Mouse (Mus musculus): ENCODE data around the gene Ahnak. TPM values are rescaled to one million over a fixed set of nuclear protein-coding genes. Genes with fewer than 3 reads are reported as not detected.
A peak's percentile ranks its signal among the peaks of the same experiment; 100 is the strongest.
"Not testable (repeated sequence)": the region's sequence is repeated elsewhere in the genome, so short reads cannot be mapped to it uniquely, and the experiment has no call there.

Gene Ahnak
- total RNA-seq, 2 experiments from 2014 or later, result 194 to 197 TPM

GRCm38 (mm10) chr19:8966590-8967372 lies 22.3 kb upstream of the Ahnak start, which contains the start of gene Eef1g:
Gene Eef1g, plus strand, starts transcription at chr19:8967041.
- intact Hi-C loops (cut with DNase I; ENCODE audit: low total_unique reads), result no loop called here
- DNase-seq, result peak; percentile 99

DNA sequence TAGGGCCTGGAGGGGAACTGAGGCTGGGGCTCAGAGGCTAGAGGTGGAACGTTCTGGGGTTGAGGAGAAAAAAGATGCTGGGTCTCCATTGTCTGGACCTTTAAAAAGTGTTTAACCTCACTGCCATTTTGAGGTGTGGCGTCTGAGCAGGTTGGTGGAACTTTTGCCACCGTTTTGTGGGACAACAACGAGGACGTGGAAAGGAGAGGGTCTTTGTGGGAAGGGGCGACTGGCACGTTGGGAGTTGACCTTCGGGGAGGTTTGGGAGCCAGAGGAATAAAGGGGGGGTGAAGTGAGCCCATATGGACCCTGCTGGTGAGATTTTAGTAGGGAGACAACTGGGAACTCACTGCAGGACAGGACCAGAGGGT lies 21.7 kb upstream of the Ahnak start:
- intact Hi-C loops (cut with DNase I; ENCODE audit: low total_unique reads), result no loop called here
- no peak for DNase-seq

DNA sequence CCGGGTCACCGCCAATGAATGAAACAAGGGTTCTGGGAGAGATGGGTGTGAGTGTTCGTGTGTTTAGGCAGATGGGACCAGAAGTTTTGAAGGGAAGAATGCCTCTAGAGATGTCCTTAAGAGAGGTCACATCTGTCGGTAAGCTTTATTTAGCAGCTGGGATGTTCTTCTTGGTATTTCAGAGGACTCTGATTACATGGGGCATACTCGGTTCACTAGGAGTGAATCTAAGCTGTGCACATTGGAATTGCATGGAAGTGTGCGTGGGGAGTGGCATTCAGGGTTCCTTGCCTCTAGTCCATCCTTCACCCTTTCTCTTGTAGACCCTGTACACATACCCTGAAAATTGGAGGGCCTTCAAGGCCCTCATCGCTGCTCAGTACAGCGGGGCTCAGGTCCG lies 21.2 kb upstream of the Ahnak start:
- intact Hi-C loops (cut with DNase I; ENCODE audit: low total_unique reads), result no loop called here
- no peak for DNase-seq

DNA sequence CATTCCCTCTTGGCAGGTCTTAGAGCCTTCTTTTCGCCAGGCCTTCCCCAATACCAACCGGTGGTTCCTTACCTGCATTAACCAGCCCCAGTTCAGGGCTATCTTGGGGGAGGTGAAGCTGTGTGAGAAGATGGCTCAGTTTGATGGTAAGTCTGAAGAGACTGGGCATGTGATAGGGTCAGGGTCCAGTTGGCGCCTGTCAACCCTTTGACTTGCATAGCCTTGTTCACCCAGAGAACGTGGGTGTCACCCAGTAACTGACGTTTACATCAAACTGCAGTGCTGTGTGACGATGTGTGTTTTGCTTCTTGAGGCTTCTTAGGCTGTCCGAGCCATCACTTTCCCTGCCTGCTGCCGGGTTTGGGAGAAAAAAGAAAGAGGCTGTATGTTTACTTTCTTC lies 16.6 kb upstream of the Ahnak start:
- intact Hi-C loops (cut with DNase I; ENCODE audit: low total_unique reads); DNase-seq: not testable (repeated sequence)

DNA sequence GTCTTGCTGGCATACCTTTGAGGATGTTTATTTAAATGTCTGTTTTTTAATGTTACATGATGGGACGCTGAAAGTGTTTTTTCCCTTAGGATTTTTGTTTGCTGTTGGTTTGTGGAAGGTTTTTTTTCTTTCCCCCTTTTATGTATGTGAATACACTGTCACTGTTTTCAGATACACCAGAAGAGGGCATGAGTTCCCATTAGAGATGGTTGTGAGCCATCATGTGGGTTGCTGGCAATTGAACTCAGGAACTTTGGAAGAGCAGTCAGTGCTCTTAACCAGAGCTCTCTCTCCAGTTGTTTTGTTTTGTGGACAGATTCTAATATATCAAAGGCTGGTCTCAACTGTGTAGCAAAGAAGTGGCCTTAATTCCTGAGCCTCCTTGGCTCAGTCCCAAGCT lies 14.4 kb upstream of the Ahnak start:
- DNase-seq, result no peak
- intact Hi-C loops (cut with DNase I; ENCODE audit: low total_unique reads), result loop anchor here (5.0 kb wide), 1 partner anchor 108 kb away; no protein-coding TSS in a partner anchor

GRCm38 (mm10) chr19:8975491-8975890 lies 13.6 kb upstream of the Ahnak start:
- intact Hi-C loops (cut with DNase I; ENCODE audit: low total_unique reads), result loop anchor here (5.0 kb wide), 1 partner anchor 107 kb away; no protein-coding TSS in a partner anchor
- no peak for DNase-seq

GRCm38 (mm10) chr19:8976535-8976934 lies 12.5 kb upstream of the Ahnak start:
- peak; percentile 63 for DNase-seq
- intact Hi-C loops (cut with DNase I; ENCODE audit: low total_unique reads), result loop anchor here (5.0 kb wide), 1 partner anchor 106 kb away; no protein-coding TSS in a partner anchor

DNA sequence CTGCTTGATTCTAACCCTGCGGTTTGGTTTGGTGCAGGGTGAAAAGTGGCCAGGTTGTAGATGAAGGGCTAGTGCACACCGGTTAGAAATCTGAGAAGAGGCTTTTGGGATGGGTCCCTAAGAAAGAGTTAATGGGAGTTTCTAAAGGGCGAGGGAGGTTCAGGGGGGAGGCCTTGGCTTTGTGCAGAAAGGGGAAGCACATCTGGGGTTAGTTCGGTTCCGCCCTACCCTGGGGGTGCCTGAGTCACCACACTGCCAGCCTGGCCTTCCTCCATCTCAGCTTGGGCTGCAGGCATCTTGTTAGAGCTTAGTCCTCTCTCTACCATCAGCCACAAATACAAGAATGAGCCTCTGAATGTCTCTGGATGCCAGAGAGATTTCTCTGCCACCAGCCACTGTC lies 8.3 kb upstream of the Ahnak start:
- peak; percentile 57 for DNase-seq
- intact Hi-C loops (cut with DNase I; ENCODE audit: low total_unique reads), result no loop called here

DNA sequence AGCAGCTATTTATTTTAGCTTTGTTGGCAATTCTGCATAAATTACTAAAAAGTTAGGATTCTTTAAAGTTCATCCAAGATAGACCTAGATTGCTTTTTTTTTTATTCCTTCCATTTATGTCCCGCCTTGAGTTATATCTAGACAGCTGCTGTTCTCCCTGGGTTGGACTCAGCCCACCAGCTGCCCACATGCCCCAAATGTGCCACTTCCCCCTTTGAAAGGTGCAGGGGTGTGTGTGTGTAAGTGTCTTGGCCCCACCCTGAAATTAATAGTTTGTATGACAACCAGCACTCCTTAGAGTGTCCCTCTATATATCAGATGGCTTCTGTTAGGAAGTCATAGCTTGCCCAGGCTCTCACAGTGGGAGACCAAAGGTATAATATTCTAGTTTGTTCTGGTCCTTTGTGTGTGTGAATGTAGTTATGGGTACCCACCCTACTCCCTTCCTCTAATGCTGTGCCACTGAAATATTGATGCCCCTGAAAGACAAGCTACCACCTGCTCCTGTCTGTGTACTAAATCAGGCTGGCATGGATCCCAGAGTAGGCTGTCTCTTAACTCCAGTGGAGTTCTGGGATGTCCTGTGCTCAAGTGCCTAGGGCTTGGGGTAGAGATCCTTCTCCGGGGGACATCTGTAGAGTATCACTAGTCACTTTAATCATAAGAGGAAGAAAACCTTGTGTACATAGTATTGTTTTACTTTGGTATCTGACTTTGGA lies 7.5 kb upstream of the Ahnak start:
- peak; percentile 68 for DNase-seq
- intact Hi-C loops (cut with DNase I; ENCODE audit: low total_unique reads), result no loop called here

GRCm38 (mm10) chr19:8982303-8983149 lies 6.6 kb upstream of the Ahnak start:
- intact Hi-C loops (cut with DNase I; ENCODE audit: low total_unique reads), result no loop called here
- peak; percentile 50 for DNase-seq

GRCm38 (mm10) chr19:8983150-8983650 lies 5.9 kb upstream of the Ahnak start:
- DNase-seq, result peak; percentile 56
- intact Hi-C loops (cut with DNase I; ENCODE audit: low total_unique reads), result no loop called here

DNA sequence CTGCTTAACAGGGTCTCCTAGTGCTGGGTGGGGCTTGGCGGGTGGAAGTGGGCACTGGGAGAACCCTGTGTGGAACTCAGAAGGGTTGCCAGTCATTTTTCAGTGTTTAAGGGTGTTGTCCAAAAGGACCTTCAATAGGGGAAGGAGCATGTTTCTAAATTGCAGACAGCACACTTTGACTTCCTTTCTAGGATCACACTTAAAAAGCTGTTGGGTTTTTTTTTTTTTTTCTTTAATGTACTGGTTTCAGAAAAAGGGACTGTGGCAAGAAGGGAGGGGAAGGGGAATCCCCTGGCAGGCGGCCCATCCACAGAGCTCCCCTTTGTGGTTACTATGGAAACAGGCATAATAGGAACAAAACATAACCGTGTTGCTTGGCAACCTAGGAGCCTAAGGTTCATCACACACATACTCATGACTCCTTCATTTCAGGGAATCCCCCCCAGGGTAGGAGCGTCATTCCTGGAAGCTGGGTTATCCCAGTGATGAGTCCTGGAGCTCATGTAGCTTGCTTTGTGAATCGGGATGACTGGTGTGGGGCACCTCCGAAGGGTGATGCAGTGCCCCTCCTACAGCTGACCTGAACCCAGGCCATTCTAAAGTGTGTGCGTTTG lies 4.7 kb upstream of the Ahnak start:
- peak; percentile 79 for DNase-seq
- intact Hi-C loops (cut with DNase I; ENCODE audit: low total_unique reads), result no loop called here

DNA sequence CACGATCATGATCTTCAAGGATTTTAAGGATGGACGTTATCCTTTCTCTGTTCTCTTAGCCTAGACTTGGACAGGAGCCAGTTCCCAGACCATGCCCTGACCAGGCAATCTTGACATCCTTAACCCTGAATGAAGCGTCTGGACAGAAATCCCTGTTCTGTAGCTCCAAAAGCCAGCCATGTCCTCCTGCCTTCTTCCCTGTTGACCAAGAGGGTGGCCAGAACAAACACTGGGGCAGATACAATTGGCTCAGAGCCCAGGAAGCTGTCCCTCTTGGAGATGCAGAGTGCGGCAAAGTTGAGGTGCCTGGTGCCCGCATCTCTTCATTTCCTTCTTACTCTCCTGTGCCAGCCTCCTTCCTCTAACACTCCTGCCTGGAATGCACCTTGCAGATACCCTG lies 3.2 kb upstream of the Ahnak start:
- intact Hi-C loops (cut with DNase I; ENCODE audit: low total_unique reads), result no loop called here
- DNase-seq, result no peak

DNA sequence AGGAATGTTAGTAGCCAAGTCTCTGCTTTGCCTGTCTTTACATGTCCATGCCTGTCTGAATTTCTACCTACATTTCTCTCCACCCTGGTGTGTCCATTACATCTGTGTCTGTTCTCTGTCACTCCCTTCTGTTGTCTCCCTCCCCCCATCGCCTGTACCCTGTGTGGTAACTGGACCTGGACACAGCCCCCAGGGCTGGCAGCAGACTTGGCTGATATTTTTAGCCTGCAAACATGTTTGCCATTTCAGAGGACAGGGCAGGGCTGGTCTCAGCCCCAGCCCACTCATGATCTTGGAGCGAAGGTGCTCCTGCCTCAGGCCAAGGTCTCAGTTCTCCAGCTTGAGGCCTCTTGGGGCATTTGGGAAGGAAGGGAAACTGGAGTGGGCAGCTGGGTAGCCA lies 1.3 kb upstream of the Ahnak start:
- intact Hi-C loops (cut with DNase I; ENCODE audit: low total_unique reads), result no loop called here
- DNase-seq, result peak; percentile 61

DNA sequence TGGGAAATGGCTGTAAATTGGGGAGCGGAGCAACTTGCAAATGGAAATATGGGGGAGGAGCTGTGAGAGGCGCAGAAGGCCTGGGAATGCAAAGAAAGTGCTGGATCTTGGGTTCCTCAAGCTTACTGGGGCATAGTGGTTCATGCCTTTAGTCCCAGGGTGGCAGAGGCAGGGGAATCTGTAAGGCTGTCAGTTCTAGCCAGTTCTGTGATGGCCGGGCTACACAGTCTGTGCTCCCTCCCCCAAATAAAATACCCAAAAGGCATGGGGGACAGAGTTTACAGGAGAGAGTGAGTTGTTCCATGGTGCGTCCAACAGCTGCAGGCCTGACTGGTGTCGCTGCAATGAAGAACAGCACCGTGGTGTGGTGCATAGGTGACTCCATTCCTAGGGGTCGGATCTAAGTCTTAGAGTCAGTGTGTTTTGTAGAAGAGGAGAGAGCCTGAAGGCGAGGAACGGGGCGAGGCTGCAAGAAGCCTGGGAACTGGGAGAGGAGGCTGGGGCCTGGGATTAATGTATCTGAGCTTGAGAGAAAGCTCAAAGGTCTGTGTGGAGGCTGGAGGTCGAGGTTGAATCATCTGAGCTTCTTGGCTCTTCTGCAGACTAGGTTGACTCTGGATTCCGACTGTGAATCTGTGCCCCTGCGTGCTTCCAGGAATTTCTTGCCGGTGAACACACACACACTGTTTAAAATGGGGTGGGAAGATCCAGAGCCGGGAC lies 578 bp upstream of the Ahnak start:
- intact Hi-C loops (cut with DNase I; ENCODE audit: low total_unique reads), result no loop called here

DNA sequence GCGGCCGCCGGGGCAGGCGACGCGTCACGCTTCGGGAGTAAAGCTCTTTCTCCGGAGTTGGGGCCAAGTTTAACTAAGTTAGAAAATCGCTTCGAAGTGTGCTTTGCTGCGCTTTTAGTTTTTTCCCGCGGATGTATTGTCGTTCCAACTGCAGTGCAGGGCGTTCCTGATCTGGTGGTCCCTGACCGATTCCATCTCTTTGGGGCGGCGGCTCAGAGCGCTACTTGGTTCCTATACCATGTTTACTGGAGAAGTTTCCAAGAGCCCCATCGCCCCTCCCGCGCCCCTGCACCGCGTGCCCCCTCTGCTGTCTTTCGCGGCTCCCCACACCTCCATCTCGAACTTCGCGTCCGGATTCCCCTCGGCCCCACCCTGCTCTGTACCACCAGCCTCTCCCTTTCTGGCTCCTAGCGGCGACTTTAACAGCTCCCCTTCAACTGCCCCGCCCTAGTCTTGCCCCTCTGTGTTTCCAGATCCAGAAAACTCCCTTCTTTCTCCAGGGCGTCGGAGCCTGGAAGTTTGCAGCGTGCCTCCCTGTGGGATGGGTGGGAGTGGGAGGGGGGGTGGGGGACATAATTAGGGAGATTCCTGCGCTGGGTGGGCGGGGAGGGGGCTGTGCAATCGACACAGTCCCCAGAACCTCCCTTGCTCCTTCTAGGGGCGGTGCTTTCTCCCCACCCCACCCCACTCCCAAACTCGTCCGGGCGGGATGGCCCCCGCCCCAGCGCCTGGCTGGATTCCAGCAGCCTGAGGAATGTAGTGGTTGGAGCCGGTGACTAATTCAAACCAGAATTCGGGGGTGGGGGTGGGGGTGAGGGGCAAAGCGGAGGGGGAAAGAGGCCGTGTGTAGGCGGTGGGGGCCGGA lies 715 bp downstream of the Ahnak start:
- intact Hi-C loops (cut with DNase I; ENCODE audit: low total_unique reads), result loop anchor here (5.0 kb wide), 1 partner anchor 93 kb away; no protein-coding TSS in a partner anchor
- DNase-seq, result peak; percentile 94

More for the DNA sequence above, 578 bp upstream of the Ahnak start:
- no peak for DNase-seq

DNA sequence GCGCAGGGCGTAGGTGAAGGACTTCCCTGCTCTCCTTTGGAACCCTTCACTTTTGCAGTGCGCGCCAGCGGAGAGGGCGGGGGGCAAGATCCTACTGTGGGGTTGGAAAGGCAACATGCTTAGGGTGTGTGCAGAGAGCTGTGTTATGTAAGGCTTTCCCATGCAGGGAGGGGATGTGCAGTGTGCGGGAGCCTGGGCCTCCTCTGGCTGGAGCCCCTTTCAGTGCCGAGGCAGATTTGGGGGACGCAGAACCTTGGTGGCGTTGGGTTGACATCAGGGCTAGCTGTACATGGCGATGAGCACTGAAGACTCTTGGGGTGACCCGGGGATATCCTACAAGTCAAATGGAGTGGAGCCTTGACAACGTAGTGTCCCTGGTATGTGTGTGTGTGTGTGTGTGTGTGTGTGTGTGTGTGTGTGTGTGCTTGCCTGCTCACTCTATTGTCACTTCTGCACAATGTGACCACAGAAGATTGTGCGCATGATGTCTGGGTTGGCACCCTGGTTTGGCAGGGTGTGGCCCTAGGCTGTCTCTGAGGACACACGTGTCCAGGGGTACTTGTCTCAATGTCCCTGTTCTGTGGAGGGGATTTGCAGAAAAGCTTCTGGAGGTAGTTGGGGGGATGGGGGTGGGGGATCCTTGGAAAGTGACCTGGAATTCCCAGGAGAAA lies 1.5 kb downstream of the Ahnak start:
- intact Hi-C loops (cut with DNase I; ENCODE audit: low total_unique reads), result loop anchor here (5.0 kb wide), 1 partner anchor 92 kb away; no protein-coding TSS in a partner anchor
- no peak for DNase-seq

Measured in gastrocnemius, postnatal 14 days (tissue).